Mouse (Mus musculus) thymus, adult 2 months (tissue): ENCODE results near the gene Immp2l. TPM values are rescaled to one million over a fixed set of nuclear protein-coding genes. Genes with fewer than 3 reads are reported as not detected.

Source experiments
- DNase-seq: peaks from one replicate; pipeline ENCODE4 v3.0.0; 2021
- H3K27ac ChIP-seq: fragments of 200-500 bp; 2 replicates; pipeline ENCODE4 v1.5.1; 2012; ENCODE audit warnings: low read length, control low read depth; ENCODE audit not compliant: control insufficient read depth, insufficient read depth
- H3K27me3 ChIP-seq: fragments of 200-500 bp; 2 replicates; pipeline ENCODE4 v1.6.1; 2012; ENCODE audit warnings: mild to moderate bottlenecking, low read length, moderate library complexity, mixed read lengths; ENCODE audit not compliant: control insufficient read depth, insufficient read depth
- H3K36me3 ChIP-seq: fragments of 200-500 bp; 2 replicates; pipeline ENCODE4 v1.6.1; 2012; ENCODE audit warnings: mild to moderate bottlenecking, low read length, moderate library complexity; ENCODE audit not compliant: control insufficient read depth, insufficient read depth
- H3K4me1 ChIP-seq: fragments of 200-500 bp; replicated peaks from 2 replicates; pipeline ENCODE4 v1.6.1; 2012; ENCODE audit warnings: low read length; ENCODE audit not compliant: control insufficient read depth, insufficient read depth
- H3K4me3 ChIP-seq: fragments of 200-500 bp; 2 replicates; pipeline ENCODE4 v1.5.1; 2012; ENCODE audit warnings: mild to moderate bottlenecking, low read length, control low read depth, moderate library complexity; ENCODE audit not compliant: control insufficient read depth, insufficient read depth
- CTCF ChIP-seq: fragments of 200-500 bp; IDR thresholded peaks from 2 replicates; pipeline ENCODE4 v1.5.1; 2012; ENCODE audit warnings: mild to moderate bottlenecking, control low read depth, low read length, moderate library complexity, borderline replicate concordance; ENCODE audit not compliant: control insufficient read depth, poor library complexity, insufficient read depth; ENCODE audit errors: extremely low read depth
- POLR2A ChIP-seq: fragments of 200-500 bp; IDR thresholded peaks from 2 replicates; pipeline ENCODE4 v1.6.1; 2012; ENCODE audit warnings: mild to moderate bottlenecking, low read length, control low read depth, moderate library complexity; ENCODE audit not compliant: control insufficient read depth, poor library complexity, insufficient read depth; ENCODE audit errors: extremely low read depth
- whole genome bisulfite sequencing: fragments of 180-500 bp; shearing (Covaris S2); methylation state at CpG from one replicate; pipeline ENCODE4 v1.1.7; 2018; 5-methylcytosine and 5-hydroxymethylcytosine counted together
- polyA plus RNA-seq: library from polyadenylated mRNA; depleted of rRNA; stranded (reverse); fragments of >200 nt; gene quantifications from 2 replicates; pipeline ENCODE4 v1.2.3, GENCODE M21; 2012

The Immp2l gene
- polyA plus RNA-seq, 1 experiment = 6.3 TPM

- H3K27ac ChIP-seq = no peak overlapping the region
- H3K4me1 ChIP-seq = no peaks in the 10 kb centered on the region
- WGBS = 97% methylated on average over 2 of the region's 2 CpGs
- no peaks in the 10 kb centered on the region for H3K36me3 ChIP-seq
- TF ChIP-seq POLR2A (no peak), CTCF (no peak)
- H3K4me3 ChIP-seq = no peak overlapping the region
- DNase-seq = no peak
- no peaks in the 10 kb centered on the region for H3K27me3 ChIP-seq
Observed at GRCm38 (mm10) chr12:41520326-41520725, 496.4 kb downstream of the Immp2l start.

GRCm38 (mm10) chr12:41521671-41522070, 497.8 kb downstream of the Immp2l start:
- 93% methylated on average over 2 of the region's 2 CpGs for WGBS
- no peaks in the 10 kb centered on the region for H3K36me3 ChIP-seq
- H3K27me3 ChIP-seq = no peaks in the 10 kb centered on the region
- no peaks in the 10 kb centered on the region for H3K4me1 ChIP-seq
- TF ChIP-seq POLR2A = no peak
- no peak for TF ChIP-seq CTCF
- no peak overlapping the region for H3K4me3 ChIP-seq
- DNase-seq = no peak
- no peak overlapping the region for H3K27ac ChIP-seq

- H3K27ac ChIP-seq = no peak overlapping the region
- no peaks in the 10 kb centered on the region for H3K4me1 ChIP-seq
- 90% methylated on average over 2 of the region's 2 CpGs for WGBS
- TF ChIP-seq CTCF = no peak
- TF ChIP-seq POLR2A = no peak
- DNase-seq = no peak
- no peaks in the 10 kb centered on the region for H3K27me3 ChIP-seq
- no peak overlapping the region for H3K4me3 ChIP-seq
- no peaks in the 10 kb centered on the region for H3K36me3 ChIP-seq
Observed at GRCm38 (mm10) chr12:41526688-41527087, 502.8 kb downstream of the Immp2l start.

- no peaks in the 10 kb centered on the region for H3K27me3 ChIP-seq
- 92% methylated on average over 4 of the region's 4 CpGs for WGBS
- H3K36me3 ChIP-seq = no peaks in the 10 kb centered on the region
- no peak for DNase-seq
- H3K4me1 ChIP-seq = no peaks in the 10 kb centered on the region
- no peak for TF ChIP-seq CTCF
- no peak for TF ChIP-seq POLR2A
- H3K27ac ChIP-seq = no peak overlapping the region
- no peak overlapping the region for H3K4me3 ChIP-seq
Observed at GRCm38 (mm10) chr12:41528410-41528809, 504.5 kb downstream of the Immp2l start.

DNA sequence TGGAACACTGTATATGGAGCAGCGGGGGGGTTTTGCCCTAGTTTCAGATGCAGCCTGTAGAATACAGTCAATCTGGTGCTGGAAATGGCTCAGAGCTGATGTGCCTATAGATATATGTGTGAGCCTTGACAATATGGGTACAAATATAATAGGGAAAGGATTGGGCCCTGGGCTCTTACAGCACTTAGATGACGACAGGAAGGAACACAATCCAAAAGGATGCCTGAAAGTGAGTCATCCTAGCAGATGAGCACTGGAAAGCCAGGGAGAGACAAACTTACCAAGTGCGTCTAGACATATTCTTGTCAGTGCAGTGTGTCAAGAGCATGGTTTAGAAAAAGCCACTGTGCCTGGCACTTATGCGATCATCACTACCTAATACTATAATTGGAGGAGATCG, 516.1 kb downstream of the Immp2l start:
- whole genome bisulfite sequencing = 96% methylated on average over 5 of the region's 5 CpGs
- no peaks in the 10 kb centered on the region for H3K36me3 ChIP-seq
- no peak for TF ChIP-seq CTCF
- no peaks in the 10 kb centered on the region for H3K4me1 ChIP-seq
- no peak for DNase-seq
- no peak overlapping the region for H3K4me3 ChIP-seq
- no peak overlapping the region for H3K27ac ChIP-seq
- H3K27me3 ChIP-seq = no peaks in the 10 kb centered on the region

GRCm38 (mm10) chr12:41551578-41551977, 527.7 kb downstream of the Immp2l start:
- H3K27me3 ChIP-seq = no peaks in the 10 kb centered on the region

DNA sequence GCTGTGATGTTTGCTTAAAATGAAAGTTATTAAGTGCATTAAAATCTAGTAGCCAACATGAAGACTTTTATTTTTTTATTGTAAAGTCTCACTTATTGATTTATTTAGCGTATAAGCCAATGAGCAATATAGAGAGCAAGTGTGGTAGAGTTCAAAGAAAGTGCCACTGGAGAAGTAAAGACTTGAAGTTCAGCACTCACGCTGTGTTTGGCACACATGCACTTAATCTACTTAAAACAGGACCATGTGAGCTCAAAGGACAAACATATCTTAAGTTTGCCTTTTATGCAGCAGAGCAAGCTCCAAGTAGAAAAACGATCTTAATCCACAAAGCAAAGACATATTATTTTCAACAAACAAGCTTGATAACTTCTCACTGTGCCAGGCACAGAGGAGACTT, 533.9 kb downstream of the Immp2l start:
- 89% methylated on average over 3 of the region's 3 CpGs for WGBS
- no peak overlapping the region for H3K27ac ChIP-seq
- no peaks in the 10 kb centered on the region for H3K27me3 ChIP-seq
- no peaks in the 10 kb centered on the region for H3K4me1 ChIP-seq
- no peaks in the 10 kb centered on the region for H3K36me3 ChIP-seq
- TF ChIP-seq POLR2A (no peak), CTCF (no peak)
- DNase-seq = no peak
- no peak overlapping the region for H3K4me3 ChIP-seq

More at GRCm38 (mm10) chr12:41551578-41551977, 527.7 kb downstream of the Immp2l start:
- TF ChIP-seq POLR2A = no peak
- no peak for TF ChIP-seq CTCF
- no peak for DNase-seq
- H3K4me3 ChIP-seq = no peak overlapping the region
- 98% methylated on average over 4 of the region's 4 CpGs for WGBS
- H3K36me3 ChIP-seq = no peaks in the 10 kb centered on the region
- H3K27ac ChIP-seq = no peak overlapping the region
- no peaks in the 10 kb centered on the region for H3K4me1 ChIP-seq
